Mouse (Mus musculus) brain, embryonic 14.5 days (tissue): Measurements from ENCODE around the gene Kcnn4.
A peak's percentile ranks its signal among the peaks of the same experiment; 100 is the strongest.

Source experiments
- CTCF ChIP-seq: fragments of 200-500 bp; IDR thresholded peaks from 2 replicates; pipeline ENCODE4 v1.5.1; 2012; ENCODE audit warnings: inconsistent platforms, mild to moderate bottlenecking, moderate library complexity, borderline replicate concordance; ENCODE audit not compliant: insufficient read depth, insufficient read length; ENCODE audit errors: extremely low read depth
- POLR2A ChIP-seq: fragments of 200-500 bp; IDR thresholded peaks from 2 replicates; pipeline ENCODE4 v1.6.1; 2012; ENCODE audit warnings: mild to moderate bottlenecking, inconsistent platforms, borderline replicate concordance; ENCODE audit not compliant: poor library complexity, insufficient read depth, insufficient read length, severe bottlenecking; ENCODE audit errors: extremely low read depth

- TF ChIP-seq POLR2A (no peak), CTCF (peak; percentile 71; the same call in 1 of the 2 replicates)
Measured at GRCm38 (mm10) chr7:24335699-24336309, 34.3 kb upstream of the Kcnn4 start.
